Mouse (Mus musculus) kidney, postnatal 4 days (tissue): ENCODE measurements around the gene Apom.

Experiments
- DNase-seq, 2 experiments: peaks; one replicate each; pipeline ENCODE4 v3.0.0; 2021; ENCODE audit warnings: mixed read lengths in 2 of 2

Gene Apom

GRCm38 (mm10) chr17:35131500-35132173 is at the start of gene Apom:
Gene Apom, minus strand, starts transcription at chr17:35132050.
- DNase-seq = peak in 1 of 2 experiments; percentile 48

GRCm38 (mm10) chr17:35180093-35180492 is 48.2 kb upstream of the Apom start:
- no peak for DNase-seq

- peak; percentile 86 to 88 for DNase-seq
Observed at GRCm38 (mm10) chr17:35178528-35178927, 46.7 kb upstream of the Apom start.

GRCm38 (mm10) chr17:35175968-35176367 is 44.1 kb upstream of the Apom start, which contains the start of gene Aif1:
Gene Aif1, minus strand, starts transcription at chr17:35176068.
- DNase-seq = no peak

- no peak for DNase-seq
Observed at GRCm38 (mm10) chr17:35175382-35175781, 43.5 kb upstream of the Apom start.

GRCm38 (mm10) chr17:35174201-35174977 is 42.5 kb upstream of the Apom start:
- no peak for DNase-seq

- DNase-seq = no peak
Observed at GRCm38 (mm10) chr17:35173329-35173728, 41.5 kb upstream of the Apom start.

GRCm38 (mm10) chr17:35172445-35173234 is 40.8 kb upstream of the Apom start:
- DNase-seq = no peak

- peak in 1 of 2 experiments; percentile 58 for DNase-seq
Observed at GRCm38 (mm10) chr17:35168541-35169207, 36.8 kb upstream of the Apom start.

GRCm38 (mm10) chr17:35167794-35168193 is 35.9 kb upstream of the Apom start:
- no peak for DNase-seq

- DNase-seq = peak; percentile 73 to 79
Observed at GRCm38 (mm10) chr17:35166352-35167035, 34.6 kb upstream of the Apom start.

- DNase-seq = no peak
Observed at GRCm38 (mm10) chr17:35165451-35166155, 33.8 kb upstream of the Apom start.

GRCm38 (mm10) chr17:35164568-35165450 is 33.0 kb upstream of the Apom start, which contains the start of gene Prrc2a:
Gene Prrc2a, minus strand, starts transcription at chr17:35164897.
- peak; percentile 98 to 99 for DNase-seq

- no peak for DNase-seq
Observed at GRCm38 (mm10) chr17:35164218-35164567, 32.3 kb upstream of the Apom start.

- peak in 1 of 2 experiments; percentile 33 for DNase-seq
Observed at GRCm38 (mm10) chr17:35163326-35164081, 31.7 kb upstream of the Apom start.

GRCm38 (mm10) chr17:35162730-35163129 is 30.9 kb upstream of the Apom start:
- DNase-seq = peak; percentile 50 to 59

- DNase-seq = peak in 1 of 2 experiments; percentile 5
Observed at GRCm38 (mm10) chr17:35162121-35162520, 30.3 kb upstream of the Apom start.

- no peak for DNase-seq
Observed at GRCm38 (mm10) chr17:35161421-35161820, 29.6 kb upstream of the Apom start.

GRCm38 (mm10) chr17:35159638-35160037 is 27.8 kb upstream of the Apom start:
- DNase-seq = no peak
